Mouse (Mus musculus): ENCODE results near the gene Larp6.

- TF ChIP-seq POLR2A (IDR thresholded peaks at IDR 0.05; ENCODE audit: low read depth, low read length) (no peak), CTCF (IDR thresholded peaks at IDR 0.05; ENCODE audit: extremely low read depth, insufficient read depth, insufficient read length, insufficient replicate concordance) (no peak)
Measured at GRCm38 (mm10) chr9:60707594-60707993, 5.2 kb upstream of the Larp6 start.
